Mouse (Mus musculus): ENCODE measurements around the gene Gm11172. TPM values are rescaled to one million over a fixed set of nuclear protein-coding genes. Genes with fewer than 3 reads are reported as not detected.
A peak's percentile ranks its signal among the peaks of the same experiment; 100 is the strongest.

Gene Gm11172
- polyA plus RNA-seq, 1 experiment = not detected

- TF ChIP-seq CTCF (IDR thresholded peaks at IDR 0.05; ENCODE audit: extremely low read depth, insufficient read depth, low read length) (no peak), POLR2A (IDR thresholded peaks at IDR 0.05; ENCODE audit: extremely low read depth, insufficient read depth, low read length) (no peak)
- Histone ChIP-seq H3K4me3 (ENCODE audit: insufficient read depth, low read length) (no peak overlapping the region), H3K4me1 (ENCODE audit: control insufficient read depth, insufficient read depth, low read length) (no peaks in the 10 kb centered on the region), H3K27ac (ENCODE audit: insufficient read depth, low read length) (no peak overlapping the region)
Measured at GRCm38 (mm10) chr16:10774726-10775125, 38.0 kb upstream of the Gm11172 start.

- Histone ChIP-seq H3K4me3 (ENCODE audit: insufficient read depth, low read length) (no peak overlapping the region), H3K27ac (ENCODE audit: insufficient read depth, low read length) (no peak overlapping the region), H3K4me1 (ENCODE audit: control insufficient read depth, insufficient read depth, low read length) (no peaks in the 10 kb centered on the region)
- TF ChIP-seq CTCF (IDR thresholded peaks at IDR 0.05; ENCODE audit: extremely low read depth, insufficient read depth, low read length) = no peak
- no peak for TF ChIP-seq POLR2A (IDR thresholded peaks at IDR 0.05; ENCODE audit: extremely low read depth, insufficient read depth, low read length)
Measured at GRCm38 (mm10) chr16:10776322-10776721, 36.4 kb upstream of the Gm11172 start.

- TF ChIP-seq POLR2A (IDR thresholded peaks at IDR 0.05; ENCODE audit: extremely low read depth, insufficient read depth, low read length) = no peak
- no peak for TF ChIP-seq CTCF (IDR thresholded peaks at IDR 0.05; ENCODE audit: extremely low read depth, insufficient read depth, low read length)
- H3K27ac ChIP-seq (ENCODE audit: insufficient read depth, low read length) = no peak overlapping the region
- no peaks in the 10 kb centered on the region for H3K4me1 ChIP-seq (ENCODE audit: control insufficient read depth, insufficient read depth, low read length)
- no peak overlapping the region for H3K4me3 ChIP-seq (ENCODE audit: insufficient read depth, low read length)
Measured at GRCm38 (mm10) chr16:10777579-10778160, 35.0 kb upstream of the Gm11172 start.

DNA sequence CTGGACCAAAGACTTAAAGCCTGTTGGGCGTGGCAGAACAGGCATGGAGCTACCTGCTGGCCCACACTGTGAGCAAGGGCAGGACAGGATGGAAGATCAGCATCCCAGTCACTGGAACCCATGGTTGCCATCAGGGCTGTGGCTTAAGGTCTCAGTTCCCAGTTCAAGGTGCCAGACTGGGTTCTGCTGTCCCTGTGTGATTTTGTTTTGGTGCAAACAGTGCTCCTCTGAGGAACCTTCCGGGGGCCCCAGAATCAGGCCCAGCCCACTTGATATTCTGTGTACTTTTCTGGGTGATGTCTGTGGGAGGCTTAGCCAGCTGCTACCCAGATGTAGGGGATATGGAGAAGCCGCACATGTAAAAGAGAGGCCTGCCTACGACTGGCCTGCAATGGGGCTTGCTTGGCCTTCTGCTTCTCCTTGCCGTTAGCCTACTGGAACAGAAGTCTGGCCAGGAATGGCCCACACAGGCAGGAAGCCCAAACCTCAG lies 32.0 kb upstream of the Gm11172 start:
- H3K4me3 ChIP-seq (ENCODE audit: insufficient read depth, low read length) = no peak overlapping the region
- no peak overlapping the region for H3K27ac ChIP-seq (ENCODE audit: insufficient read depth, low read length)
- H3K4me1 ChIP-seq (ENCODE audit: control insufficient read depth, insufficient read depth, low read length) = no peaks in the 10 kb centered on the region
- TF ChIP-seq CTCF (IDR thresholded peaks at IDR 0.05; ENCODE audit: extremely low read depth, insufficient read depth, low read length) = no peak
- no peak for TF ChIP-seq POLR2A (IDR thresholded peaks at IDR 0.05; ENCODE audit: extremely low read depth, insufficient read depth, low read length)

DNA sequence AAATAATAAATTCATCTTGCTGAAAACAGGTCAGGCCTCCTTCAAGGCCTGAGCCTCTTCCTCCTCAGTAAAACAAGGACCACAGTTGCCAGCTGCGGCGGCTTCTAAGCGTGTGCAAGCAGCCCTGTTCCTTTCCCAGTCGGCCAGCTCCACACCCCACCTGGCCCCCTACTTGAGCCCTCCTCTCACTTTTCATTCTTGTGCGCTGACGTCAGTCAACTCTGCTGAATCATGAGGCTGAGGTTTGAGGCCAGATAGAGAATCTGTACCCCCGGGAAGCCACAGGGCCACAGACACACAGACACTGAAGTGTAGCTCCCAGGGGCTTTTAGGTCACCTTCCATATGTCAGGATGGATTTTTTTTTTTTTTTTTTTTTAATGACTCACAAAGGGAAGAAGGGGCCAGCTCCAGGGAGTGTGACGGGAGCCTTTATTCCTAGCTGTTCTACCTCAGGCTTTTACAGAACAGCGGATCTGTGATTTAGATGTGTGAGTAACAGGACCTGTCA lies 30.8 kb upstream of the Gm11172 start:
- H3K4me3 ChIP-seq (ENCODE audit: insufficient read depth, low read length) = no peak overlapping the region
- TF ChIP-seq CTCF (IDR thresholded peaks at IDR 0.05; ENCODE audit: extremely low read depth, insufficient read depth, low read length) (no peak), POLR2A (IDR thresholded peaks at IDR 0.05; ENCODE audit: extremely low read depth, insufficient read depth, low read length) (no peak)
- H3K27ac ChIP-seq (ENCODE audit: insufficient read depth, low read length) = no peak overlapping the region
- no peaks in the 10 kb centered on the region for H3K4me1 ChIP-seq (ENCODE audit: control insufficient read depth, insufficient read depth, low read length)

DNA sequence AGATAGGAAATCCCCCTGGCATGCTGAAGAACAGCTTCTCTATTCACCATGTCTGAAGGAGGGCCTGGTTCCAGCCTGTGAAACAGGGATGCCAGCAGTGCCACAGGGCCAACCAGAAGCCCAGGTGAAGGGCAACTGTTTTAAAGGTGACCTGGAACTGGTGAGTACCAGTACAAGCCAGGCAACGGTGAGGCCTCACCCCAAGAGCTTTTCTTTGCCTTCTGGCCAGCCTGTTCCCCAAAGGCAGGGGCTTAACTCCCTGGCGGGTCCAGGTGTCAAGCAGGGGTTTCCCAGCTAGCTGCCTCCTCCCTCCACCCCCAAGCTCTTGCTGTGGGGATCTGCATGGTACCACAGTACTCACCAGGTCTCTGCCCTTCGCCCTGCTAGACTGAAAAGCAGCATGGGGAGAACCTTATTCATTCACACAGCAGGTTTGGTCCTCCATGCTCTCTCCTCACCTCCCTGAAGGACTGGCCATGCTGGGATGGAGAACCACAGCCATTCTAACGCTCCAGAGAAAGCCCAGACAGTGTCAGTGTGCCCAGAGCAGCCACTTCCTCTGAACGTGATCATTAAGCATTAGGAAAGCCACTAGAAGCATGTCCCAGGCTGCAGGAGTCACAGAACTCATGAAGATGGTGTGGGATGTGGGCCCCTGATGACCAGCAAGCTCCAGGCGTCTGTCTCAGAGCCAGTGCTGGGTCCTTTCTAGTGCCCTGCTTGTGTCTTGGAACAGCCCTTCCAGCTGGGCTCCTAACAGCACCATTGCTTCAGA lies 30.2 kb upstream of the Gm11172 start:
- H3K4me3 ChIP-seq (ENCODE audit: insufficient read depth, low read length) = no peak overlapping the region
- TF ChIP-seq POLR2A (IDR thresholded peaks at IDR 0.05; ENCODE audit: extremely low read depth, insufficient read depth, low read length) (no peak), CTCF (IDR thresholded peaks at IDR 0.05; ENCODE audit: extremely low read depth, insufficient read depth, low read length) (no peak)
- H3K4me1 ChIP-seq (ENCODE audit: control insufficient read depth, insufficient read depth, low read length) = no peaks in the 10 kb centered on the region
- no peak overlapping the region for H3K27ac ChIP-seq (ENCODE audit: insufficient read depth, low read length)

GRCm38 (mm10) chr16:10783152-10783434 lies 29.6 kb upstream of the Gm11172 start:
- H3K4me3 ChIP-seq (ENCODE audit: insufficient read depth, low read length) = no peak overlapping the region
- TF ChIP-seq POLR2A (IDR thresholded peaks at IDR 0.05; ENCODE audit: extremely low read depth, insufficient read depth, low read length) = no peak
- TF ChIP-seq CTCF (IDR thresholded peaks at IDR 0.05; ENCODE audit: extremely low read depth, insufficient read depth, low read length) = no peak
- H3K4me1 ChIP-seq (ENCODE audit: control insufficient read depth, insufficient read depth, low read length) = no peaks in the 10 kb centered on the region

DNA sequence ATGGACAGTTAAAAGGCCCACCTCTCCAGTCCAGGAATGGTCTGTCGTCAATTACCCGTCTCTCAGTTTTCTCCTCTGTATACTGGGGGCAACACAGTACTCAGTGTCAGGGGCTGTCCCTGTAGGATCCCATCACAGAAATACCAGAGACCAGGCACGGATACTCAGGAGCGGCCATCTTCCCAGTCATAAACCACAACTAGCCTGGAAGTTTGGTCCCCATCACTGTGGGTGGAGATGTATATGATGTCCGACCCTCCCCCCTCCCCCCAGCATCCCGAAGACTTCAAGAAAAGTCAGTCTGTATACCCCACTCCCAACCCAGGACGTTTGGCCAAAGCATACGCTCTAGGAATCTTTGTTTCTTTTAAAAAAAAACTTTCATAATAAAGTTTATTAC lies 29.3 kb upstream of the Gm11172 start:
- no peak overlapping the region for H3K4me3 ChIP-seq (ENCODE audit: insufficient read depth, low read length)
- no peak overlapping the region for H3K27ac ChIP-seq (ENCODE audit: insufficient read depth, low read length)
- TF ChIP-seq POLR2A (IDR thresholded peaks at IDR 0.05; ENCODE audit: extremely low read depth, insufficient read depth, low read length) (no peak), CTCF (IDR thresholded peaks at IDR 0.05; ENCODE audit: extremely low read depth, insufficient read depth, low read length) (no peak)
- H3K4me1 ChIP-seq (ENCODE audit: control insufficient read depth, insufficient read depth, low read length) = no peaks in the 10 kb centered on the region

More at GRCm38 (mm10) chr16:10783152-10783434, 29.6 kb upstream of the Gm11172 start:
- H3K27ac ChIP-seq (ENCODE audit: insufficient read depth, low read length) = no peak overlapping the region

DNA sequence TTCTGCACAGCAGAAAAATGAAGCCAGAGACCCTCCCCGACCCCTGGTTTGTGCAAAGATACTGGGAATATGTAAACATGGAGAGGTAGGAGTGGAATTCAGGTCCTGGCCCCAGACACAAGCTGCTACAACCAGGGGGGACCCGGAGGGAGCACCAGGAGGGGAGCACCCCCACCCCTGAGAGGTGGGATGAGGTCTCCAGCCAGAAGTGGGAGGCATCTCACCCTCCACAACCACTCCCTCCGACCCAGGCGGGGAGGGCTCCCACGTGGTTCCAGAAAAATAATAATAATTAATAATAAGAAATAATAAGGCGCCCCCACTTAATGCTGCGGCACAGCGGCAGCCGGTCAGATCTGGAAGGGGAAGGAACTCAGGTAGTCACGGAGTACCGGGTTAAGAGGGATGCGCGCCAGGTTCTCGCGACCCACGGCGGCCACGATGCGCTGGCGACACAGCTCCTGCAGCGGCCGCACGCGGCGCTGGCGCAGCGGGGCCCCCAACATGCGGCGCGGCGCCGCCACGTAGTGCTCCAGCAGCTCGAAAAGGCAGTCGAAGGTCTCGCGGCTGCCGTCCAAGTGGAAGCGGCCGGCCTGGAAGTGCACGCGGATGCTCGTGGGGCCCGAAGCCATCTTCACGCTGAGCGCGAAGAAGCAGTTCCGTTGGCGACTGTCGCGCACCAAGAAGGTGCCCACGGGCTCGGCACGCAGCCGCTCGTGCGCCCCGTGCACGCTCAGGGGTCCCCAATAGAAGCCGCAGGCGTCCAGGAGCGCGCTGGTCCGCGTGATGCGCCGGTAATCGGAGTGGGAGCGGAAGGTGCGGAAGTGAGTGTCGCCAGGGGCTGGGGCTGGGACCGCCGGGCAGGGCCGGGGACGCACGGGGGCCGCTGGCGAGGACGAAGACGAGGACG lies 28.6 kb upstream of the Gm11172 start:
- H3K4me1 ChIP-seq (ENCODE audit: control insufficient read depth, insufficient read depth, low read length) = no peaks in the 10 kb centered on the region
- H3K4me3 ChIP-seq (ENCODE audit: insufficient read depth, low read length) = peak overlapping the region; percentile 62
- no peak for TF ChIP-seq CTCF (IDR thresholded peaks at IDR 0.05; ENCODE audit: extremely low read depth, insufficient read depth, low read length)
- no peak for TF ChIP-seq POLR2A (IDR thresholded peaks at IDR 0.05; ENCODE audit: extremely low read depth, insufficient read depth, low read length)
- H3K27ac ChIP-seq (ENCODE audit: insufficient read depth, low read length) = no peak overlapping the region

Measured in cortical plate, adult 2 months (tissue).